Mouse (Mus musculus): ENCODE results near the gene Tiam2. TPM values are rescaled to one million over a fixed set of nuclear protein-coding genes. Genes with fewer than 3 reads are reported as not detected.
"Not testable (repeated sequence)": the region's sequence is repeated elsewhere in the genome, so short reads cannot be mapped to it uniquely, and the experiment has no call there.

The Tiam2 gene
- polyA plus RNA-seq, 1 experiment from 2014 or later: 19.5 TPM

GRCm38 (mm10) chr17:3344872-3345271 lies 18.5 kb downstream of the Tiam2 start:
- Histone ChIP-seq H3K4me1 (peaks cover 23% of the 10 kb centered on the region), H3K4me3 (no peak overlapping the region), H3K27me3 (no peaks in the 10 kb centered on the region), H3K27ac (peak overlapping the region; percentile 52), H3K9me3 (no peaks in the 10 kb centered on the region), H3K4me2 (replicated peaks) (no peak overlapping the region), H3K9ac (no peak overlapping the region), H3K36me3 (no peaks in the 10 kb centered on the region)
- 61% methylated on average over 7 of the region's 7 CpGs for WGBS
- no peak for ATAC-seq (ENCODE audit: insufficient number of reproducible peaks, insufficient read depth, low FRiP score, low TSS enrichment)

GRCm38 (mm10) chr17:3345276-3345885 lies 19.0 kb downstream of the Tiam2 start:
- no peaks in the 10 kb centered on the region for H3K9me3 ChIP-seq
- WGBS: 40% methylated on average over 12 of the region's 12 CpGs
- peaks cover 23% of the 10 kb centered on the region for H3K4me1 ChIP-seq
- H3K27me3 ChIP-seq: no peaks in the 10 kb centered on the region
- no peaks in the 10 kb centered on the region for H3K36me3 ChIP-seq
- H3K4me3 ChIP-seq: no peak overlapping the region
- H3K4me2 ChIP-seq (replicated peaks): no peak overlapping the region
- H3K27ac ChIP-seq: peak overlapping the region; percentile 52
- no peak for ATAC-seq (ENCODE audit: insufficient number of reproducible peaks, insufficient read depth, low FRiP score, low TSS enrichment)
- H3K9ac ChIP-seq: no peak overlapping the region

- no peak overlapping the region for H3K4me3 ChIP-seq
- H3K4me1 ChIP-seq: peaks cover 25% of the 10 kb centered on the region
- H3K9ac ChIP-seq: no peak overlapping the region
- WGBS: 73% methylated on average over 2 of the region's 2 CpGs
- no peaks in the 10 kb centered on the region for H3K9me3 ChIP-seq
- no peaks in the 10 kb centered on the region for H3K36me3 ChIP-seq
- H3K27me3 ChIP-seq: no peaks in the 10 kb centered on the region
- ATAC-seq (ENCODE audit: insufficient number of reproducible peaks, insufficient read depth, low FRiP score, low TSS enrichment): no peak
- no peak overlapping the region for H3K4me2 ChIP-seq (replicated peaks)
- H3K27ac ChIP-seq: no peak overlapping the region
These were observed 21.4 kb downstream of the Tiam2 start for GRCm38 (mm10) chr17:3347800-3348199.

- no peak overlapping the region for H3K9ac ChIP-seq
- H3K9me3 ChIP-seq: no peaks in the 10 kb centered on the region
- H3K27me3 ChIP-seq: no peaks in the 10 kb centered on the region
- H3K4me2 ChIP-seq (replicated peaks): no peak overlapping the region
- H3K4me1 ChIP-seq: peaks cover 25% of the 10 kb centered on the region
- H3K36me3 ChIP-seq: no peaks in the 10 kb centered on the region
- no peak overlapping the region for H3K4me3 ChIP-seq
- WGBS: 87% methylated on average over 5 of the region's 5 CpGs
- no peak for ATAC-seq (ENCODE audit: insufficient number of reproducible peaks, insufficient read depth, low FRiP score, low TSS enrichment)
- no peak overlapping the region for H3K27ac ChIP-seq
These were observed 23.0 kb downstream of the Tiam2 start for GRCm38 (mm10) chr17:3349331-3349730.

GRCm38 (mm10) chr17:3349939-3350338 lies 23.6 kb downstream of the Tiam2 start:
- Histone ChIP-seq H3K4me2 (replicated peaks) (no peak overlapping the region), H3K36me3 (no peaks in the 10 kb centered on the region), H3K27ac (no peak overlapping the region), H3K4me1 (peaks cover 24% of the 10 kb centered on the region), H3K4me3 (no peak overlapping the region), H3K9me3 (no peaks in the 10 kb centered on the region), H3K9ac (no peak overlapping the region), H3K27me3 (no peaks in the 10 kb centered on the region)
- WGBS: 76% methylated on average over 12 of the region's 12 CpGs
- ATAC-seq (ENCODE audit: insufficient number of reproducible peaks, insufficient read depth, low FRiP score, low TSS enrichment): no peak

- no peaks in the 10 kb centered on the region for H3K27me3 ChIP-seq
- ATAC-seq (ENCODE audit: insufficient number of reproducible peaks, insufficient read depth, low FRiP score, low TSS enrichment): no peak
- H3K36me3 ChIP-seq: no peaks in the 10 kb centered on the region
- H3K27ac ChIP-seq: no peak overlapping the region
- H3K4me1 ChIP-seq: peaks cover 23% of the 10 kb centered on the region
- no peak overlapping the region for H3K4me2 ChIP-seq (replicated peaks)
- H3K4me3 ChIP-seq: no peak overlapping the region
- H3K9ac ChIP-seq: no peak overlapping the region
- no peaks in the 10 kb centered on the region for H3K9me3 ChIP-seq
- 82% methylated on average over 4 of the region's 4 CpGs for WGBS
These were observed 24.0 kb downstream of the Tiam2 start for GRCm38 (mm10) chr17:3350405-3350804.

GRCm38 (mm10) chr17:3351668-3352067 lies 25.3 kb downstream of the Tiam2 start:
- Histone ChIP-seq H3K4me2 (replicated peaks) (no peak overlapping the region), H3K36me3 (no peaks in the 10 kb centered on the region), H3K9me3 (no peaks in the 10 kb centered on the region), H3K27me3 (no peaks in the 10 kb centered on the region), H3K27ac (no peak overlapping the region), H3K9ac (no peak overlapping the region), H3K4me3 (no peak overlapping the region), H3K4me1 (peaks cover 14% of the 10 kb centered on the region; the same call in 1 of the 2 replicates)
- WGBS: 52% methylated on average over 4 of the region's 4 CpGs
- ATAC-seq (ENCODE audit: insufficient number of reproducible peaks, insufficient read depth, low FRiP score, low TSS enrichment): no peak

GRCm38 (mm10) chr17:3353141-3353540 lies 26.8 kb downstream of the Tiam2 start:
- ATAC-seq (ENCODE audit: insufficient number of reproducible peaks, insufficient read depth, low FRiP score, low TSS enrichment); H3K9ac ChIP-seq; H3K27me3 ChIP-seq; H3K27ac ChIP-seq; H3K4me3 ChIP-seq; H3K9me3 ChIP-seq; H3K4me2 ChIP-seq (replicated peaks); H3K36me3 ChIP-seq: not testable (repeated sequence)
- WGBS: 96% methylated on average over 10 of the region's 10 CpGs
- peaks cover 13% of the 10 kb centered on the region; the same call in 1 of the 2 replicates for H3K4me1 ChIP-seq

- H3K27me3 ChIP-seq: no peaks in the 10 kb centered on the region
- no peak overlapping the region for H3K4me2 ChIP-seq (replicated peaks)
- H3K4me1 ChIP-seq: peaks cover 13% of the 10 kb centered on the region; the same call in 1 of the 2 replicates
- no peaks in the 10 kb centered on the region for H3K9me3 ChIP-seq
- no peaks in the 10 kb centered on the region for H3K36me3 ChIP-seq
- H3K4me3 ChIP-seq: no peak overlapping the region
- no peak overlapping the region for H3K27ac ChIP-seq
- WGBS: 47% methylated on average over 3 of the region's 3 CpGs
- H3K9ac ChIP-seq: no peak overlapping the region
- ATAC-seq (ENCODE audit: insufficient number of reproducible peaks, insufficient read depth, low FRiP score, low TSS enrichment): no peak
These were observed 28.5 kb downstream of the Tiam2 start for GRCm38 (mm10) chr17:3354856-3355255.

GRCm38 (mm10) chr17:3356633-3357365 lies 30.4 kb downstream of the Tiam2 start:
- Histone ChIP-seq H3K4me2 (replicated peaks) (no peak overlapping the region), H3K9ac (no peak overlapping the region), H3K36me3 (no peaks in the 10 kb centered on the region), H3K27me3 (no peaks in the 10 kb centered on the region), H3K4me1 (peaks cover 10% of the 10 kb centered on the region; the same call in 1 of the 2 replicates), H3K27ac (no peak overlapping the region), H3K9me3 (no peaks in the 10 kb centered on the region), H3K4me3 (no peak overlapping the region)
- WGBS: 77% methylated on average over 8 of the region's 8 CpGs
- ATAC-seq (ENCODE audit: insufficient number of reproducible peaks, insufficient read depth, low FRiP score, low TSS enrichment): no peak

- H3K27ac ChIP-seq: no peak overlapping the region
- no peak for ATAC-seq (ENCODE audit: insufficient number of reproducible peaks, insufficient read depth, low FRiP score, low TSS enrichment)
- 0 out of 2 replicates have a peak, but pooled peaks cover 1% of the 10 kb centered on the region for H3K4me1 ChIP-seq
- H3K4me2 ChIP-seq (replicated peaks): no peak overlapping the region
- H3K9ac ChIP-seq: no peak overlapping the region
- no peak overlapping the region for H3K4me3 ChIP-seq
- no peaks in the 10 kb centered on the region for H3K9me3 ChIP-seq
- no peaks in the 10 kb centered on the region for H3K27me3 ChIP-seq
- WGBS: 17% methylated on average over 1 of the region's 1 CpGs
- H3K36me3 ChIP-seq: no peaks in the 10 kb centered on the region
These were observed 33.9 kb downstream of the Tiam2 start for GRCm38 (mm10) chr17:3360236-3360635.

- no peak for ATAC-seq (ENCODE audit: insufficient number of reproducible peaks, insufficient read depth, low FRiP score, low TSS enrichment)
- Histone ChIP-seq H3K4me2 (replicated peaks) (no peak overlapping the region), H3K36me3 (no peaks in the 10 kb centered on the region), H3K4me3 (no peak overlapping the region), H3K27ac (no peak overlapping the region), H3K9me3 (no peaks in the 10 kb centered on the region), H3K27me3 (no peaks in the 10 kb centered on the region), H3K9ac (no peak overlapping the region), H3K4me1 (no peaks in the 10 kb centered on the region)
- WGBS: 89% methylated on average over 2 of the region's 2 CpGs
These were observed 35.4 kb downstream of the Tiam2 start for GRCm38 (mm10) chr17:3361751-3362150.

Measured in embryonic facial prominence, embryonic 12.5 days (tissue).